Mouse (Mus musculus) lung, adult 2 months (tissue): Measurements from ENCODE around the gene Serbp1.

Source experiments
- CTCF ChIP-seq: fragments of 200-500 bp; IDR thresholded peaks from 2 replicates; pipeline ENCODE4 v1.5.1; 2011; ENCODE audit warnings: mild to moderate bottlenecking, low read length, control low read depth; ENCODE audit not compliant: insufficient read depth
- POLR2A ChIP-seq: fragments of 200-500 bp; IDR thresholded peaks from 2 replicates; pipeline ENCODE4 v1.6.1; 2011; ENCODE audit warnings: low read depth, mild to moderate bottlenecking, control low read depth, low read length, borderline replicate concordance; ENCODE audit errors: extremely low read depth

GRCm38 (mm10) chr6:67230950-67231349 is 7.0 kb upstream of the Serbp1 start:
- TF ChIP-seq POLR2A = no peak
- TF ChIP-seq CTCF = no peak
